Mouse (Mus musculus) lung, embryonic 16.5 days (tissue): Measurements from ENCODE around the gene Samd3. TPM values are rescaled to one million over a fixed set of nuclear protein-coding genes. Genes with fewer than 3 reads are reported as not detected.

Experiments
- ATAC-seq: fragments of 200-750 bp; cut with Nextera tagmentation; 2 replicates; pipeline ENCODE4 v1.8.0; 2017; ENCODE audit warnings: low read depth, mild to moderate bottlenecking, moderate library complexity
- H3K27ac ChIP-seq: fragments of 300-500 bp; sonication (generic); 2 replicates; pipeline ENCODE4 v1.5.1; 2014; ENCODE audit warnings: mild to moderate bottlenecking, control low read depth, low read length
- H3K27me3 ChIP-seq: fragments of 300-500 bp; sonication (generic); 2 replicates; pipeline ENCODE4 v1.6.1; 2014; ENCODE audit warnings: low read depth, low read length, mixed read lengths; ENCODE audit not compliant: control insufficient read depth, insufficient read depth
- H3K36me3 ChIP-seq: fragments of 300-500 bp; sonication (generic); 2 replicates; pipeline ENCODE4 v1.6.1; 2014; ENCODE audit warnings: low read length; ENCODE audit not compliant: control insufficient read depth, insufficient read depth
- H3K4me1 ChIP-seq: fragments of 300-500 bp; sonication (generic); replicated peaks from 2 replicates; pipeline ENCODE4 v1.6.1; 2014; ENCODE audit warnings: low read length, mixed read lengths; ENCODE audit not compliant: control insufficient read depth, insufficient read depth
- H3K4me2 ChIP-seq: fragments of 300-500 bp; sonication (generic); 2 replicates; pipeline ENCODE4 v1.6.1; 2014; ENCODE audit warnings: low read depth, low read length, control low read depth
- H3K4me3 ChIP-seq: fragments of 300-500 bp; sonication (generic); 2 replicates; pipeline ENCODE4 v1.5.1; 2014; ENCODE audit warnings: mild to moderate bottlenecking, low read length, control low read depth
- H3K9ac ChIP-seq: fragments of 300-500 bp; sonication (generic); 2 replicates; pipeline ENCODE4 v1.6.1; 2014; ENCODE audit warnings: low read length, control low read depth
- H3K9me3 ChIP-seq: fragments of 300-500 bp; sonication (generic); 2 replicates; pipeline ENCODE4 v1.6.1; 2016; ENCODE audit warnings: low read length; ENCODE audit not compliant: control insufficient read depth
- WGBS: fragments of 180-500 bp; shearing (Covaris S2); extraction: QIAGEN DNeasy Blood & Tissue Kit; methylation state at CpG from one replicate; pipeline ENCODE4 v1.1.7; 2014; 5-methylcytosine and 5-hydroxymethylcytosine counted together
- polyA plus RNA-seq: library from polyadenylated mRNA; unstranded; fragments of >200 nt; fragmentation: Nextera tagmentation; extraction: Ambion mirVana; gene quantifications from 2 replicates; pipeline ENCODE4 v1.2.1, GENCODE M21; 2015

Gene Samd3
- polyA plus RNA-seq = 0.28 and 0.49 TPM in 2 replicates

- ATAC-seq = no peak
- 62% methylated on average over 4 of the region's 4 CpGs for WGBS
Measured at GRCm38 (mm10) chr10:26229488-26229887, at the start of gene Samd3. Samd3 (plus strand) TSS chr10:26229707.

DNA sequence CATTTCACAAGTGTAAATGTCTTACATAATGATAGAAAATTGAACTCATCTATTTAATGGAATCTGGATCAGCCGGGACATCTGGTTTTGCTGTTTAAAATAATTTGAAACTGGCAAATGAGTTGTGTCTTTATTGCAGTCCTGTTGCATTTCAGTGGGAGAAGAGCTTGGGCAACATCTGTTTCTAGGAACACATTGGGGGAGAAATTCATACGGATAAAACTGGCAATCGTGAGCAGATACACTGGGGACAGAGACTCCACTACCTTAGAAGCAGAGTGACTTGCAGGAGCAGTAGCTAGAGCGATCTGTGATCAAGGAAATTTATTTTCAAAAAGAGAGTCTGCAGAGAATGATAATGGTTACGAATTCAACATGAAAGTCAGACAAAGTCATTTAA is 44.2 kb upstream of the Samd3 start:
- Histone ChIP-seq H3K9ac (no peak overlapping the region), H3K4me1 (no peaks in the 10 kb centered on the region), H3K36me3 (no peaks in the 10 kb centered on the region), H3K27me3 (no peaks in the 10 kb centered on the region), H3K27ac (no peak overlapping the region), H3K4me2 (no peak overlapping the region), H3K4me3 (no peak overlapping the region), H3K9me3 (no peaks in the 10 kb centered on the region)
- no peak for ATAC-seq
- WGBS = 86% methylated on average over 5 of the region's 5 CpGs

More at GRCm38 (mm10) chr10:26229488-26229887, at the start of gene Samd3:
- Histone ChIP-seq H3K27me3 (no peaks in the 10 kb centered on the region), H3K27ac (no peak within 1 kb of the TSS), H3K36me3 (no peaks in the 10 kb centered on the region), H3K9ac (no peak within 1 kb of the TSS), H3K4me3 (no peak within 1 kb of the TSS), H3K4me2 (no peak within 1 kb of the TSS), H3K4me1 (peaks cover 4% of the 10 kb centered on the region; the same call in 1 of the 2 replicates), H3K9me3 (no peaks in the 10 kb centered on the region)

DNA sequence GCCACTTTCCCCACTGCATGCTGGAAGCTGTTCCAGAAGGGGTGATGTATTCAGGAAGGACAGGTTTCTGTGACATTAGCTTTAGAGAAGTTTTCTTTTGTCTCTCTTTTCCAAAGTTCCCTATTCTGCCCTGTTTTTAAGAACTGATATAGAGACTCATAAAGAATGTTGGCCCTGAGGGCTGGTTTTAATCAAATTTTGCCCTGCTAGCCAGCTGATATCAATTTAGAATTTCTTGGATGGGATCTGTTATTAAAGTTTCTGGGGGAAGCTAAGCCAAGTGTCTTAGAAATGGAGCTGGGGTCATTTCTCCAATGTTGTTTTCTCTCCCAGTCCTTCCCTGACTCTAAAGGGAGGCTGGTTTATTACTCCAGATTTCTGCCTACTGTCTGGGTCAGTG is 38.7 kb upstream of the Samd3 start:
- H3K9me3 ChIP-seq = no peaks in the 10 kb centered on the region
- no peak overlapping the region for H3K4me2 ChIP-seq
- no peak overlapping the region for H3K27ac ChIP-seq
- no peaks in the 10 kb centered on the region for H3K27me3 ChIP-seq
- H3K36me3 ChIP-seq = no peaks in the 10 kb centered on the region
- no peak for ATAC-seq
- H3K9ac ChIP-seq = no peak overlapping the region
- H3K4me1 ChIP-seq = no peaks in the 10 kb centered on the region
- H3K4me3 ChIP-seq = no peak overlapping the region

DNA sequence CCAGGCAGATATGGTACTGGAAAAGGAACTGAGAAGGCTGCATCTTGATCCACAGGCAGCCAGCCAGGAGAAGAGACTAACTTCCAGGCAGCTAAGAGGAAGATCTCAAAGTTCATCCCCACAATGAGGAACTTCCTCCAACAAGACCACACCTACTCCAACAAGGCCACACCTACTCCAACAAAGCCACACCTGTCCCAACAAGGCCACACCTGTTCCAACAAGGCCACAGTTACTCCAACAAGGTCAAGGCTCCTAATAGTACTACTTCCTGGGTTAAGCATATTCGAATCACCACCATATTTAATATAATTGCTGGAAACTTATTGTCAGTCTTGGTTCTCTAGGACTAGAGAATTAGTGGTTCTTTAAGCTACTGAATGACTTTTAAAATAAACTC is 34.6 kb upstream of the Samd3 start:
- H3K36me3 ChIP-seq = no peaks in the 10 kb centered on the region
- no peaks in the 10 kb centered on the region for H3K9me3 ChIP-seq
- H3K27ac ChIP-seq = no peak overlapping the region
- no peak overlapping the region for H3K4me2 ChIP-seq
- H3K4me3 ChIP-seq = no peak overlapping the region
- no peak for ATAC-seq
- 80% methylated on average over 1 of the region's 1 CpGs for WGBS
- no peaks in the 10 kb centered on the region for H3K4me1 ChIP-seq
- no peak overlapping the region for H3K9ac ChIP-seq
- no peaks in the 10 kb centered on the region for H3K27me3 ChIP-seq

- no peak overlapping the region for H3K4me2 ChIP-seq
- no peak overlapping the region for H3K27ac ChIP-seq
- no peak overlapping the region for H3K9ac ChIP-seq
- no peaks in the 10 kb centered on the region for H3K36me3 ChIP-seq
- H3K4me1 ChIP-seq = no peaks in the 10 kb centered on the region
- 81% methylated on average over 9 of the region's 9 CpGs for WGBS
- no peaks in the 10 kb centered on the region for H3K27me3 ChIP-seq
- no peak overlapping the region for H3K4me3 ChIP-seq
- no peak for ATAC-seq
- no peaks in the 10 kb centered on the region for H3K9me3 ChIP-seq
Measured at GRCm38 (mm10) chr10:26202708-26203368, 26.7 kb upstream of the Samd3 start.

DNA sequence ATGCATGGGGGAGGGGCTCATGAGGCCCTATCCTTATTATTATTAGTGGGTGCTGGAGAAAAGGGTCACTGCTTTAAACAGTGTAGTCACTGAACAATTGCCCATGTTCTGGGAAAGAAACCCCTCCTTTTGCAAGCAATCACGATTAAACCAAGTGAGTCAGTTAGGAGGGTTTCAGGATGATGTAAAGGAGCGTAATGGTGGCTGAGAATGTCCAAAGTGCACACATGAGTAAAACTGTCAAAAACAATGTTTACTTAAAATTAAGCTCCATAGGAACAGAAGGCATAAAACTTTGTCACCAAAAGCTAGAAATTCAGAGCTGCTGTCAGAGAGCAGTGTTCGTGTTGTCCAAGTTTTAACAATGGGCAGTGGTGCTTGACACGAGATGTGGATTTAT is 8.8 kb upstream of the Samd3 start:
- H3K9me3 ChIP-seq = no peaks in the 10 kb centered on the region
- no peak for ATAC-seq
- 72% methylated on average over 4 of the region's 4 CpGs for whole genome bisulfite sequencing

GRCm38 (mm10) chr10:26226241-26226640 is 3.3 kb upstream of the Samd3 start:
- H3K9me3 ChIP-seq = no peaks in the 10 kb centered on the region
- H3K4me2 ChIP-seq = no peak overlapping the region
- no peaks in the 10 kb centered on the region for H3K27me3 ChIP-seq
- no peak overlapping the region for H3K9ac ChIP-seq
- peak; percentile 73 for ATAC-seq
- no peak overlapping the region for H3K4me3 ChIP-seq
- WGBS = 48% methylated on average over 5 of the region's 5 CpGs
- H3K4me1 ChIP-seq = peaks cover 4% of the 10 kb centered on the region; the same call in 1 of the 2 replicates
- H3K27ac ChIP-seq = peak overlapping the region; percentile 71
- no peaks in the 10 kb centered on the region for H3K36me3 ChIP-seq

More for the DNA sequence above, 8.8 kb upstream of the Samd3 start:
- Histone ChIP-seq H3K36me3 (no peaks in the 10 kb centered on the region), H3K9ac (no peak overlapping the region), H3K4me1 (0 out of 2 replicates have a peak, but pooled peaks cover 2% of the 10 kb centered on the region), H3K27me3 (no peaks in the 10 kb centered on the region), H3K4me2 (no peak overlapping the region), H3K27ac (no peak overlapping the region), H3K4me3 (no peak overlapping the region)

DNA sequence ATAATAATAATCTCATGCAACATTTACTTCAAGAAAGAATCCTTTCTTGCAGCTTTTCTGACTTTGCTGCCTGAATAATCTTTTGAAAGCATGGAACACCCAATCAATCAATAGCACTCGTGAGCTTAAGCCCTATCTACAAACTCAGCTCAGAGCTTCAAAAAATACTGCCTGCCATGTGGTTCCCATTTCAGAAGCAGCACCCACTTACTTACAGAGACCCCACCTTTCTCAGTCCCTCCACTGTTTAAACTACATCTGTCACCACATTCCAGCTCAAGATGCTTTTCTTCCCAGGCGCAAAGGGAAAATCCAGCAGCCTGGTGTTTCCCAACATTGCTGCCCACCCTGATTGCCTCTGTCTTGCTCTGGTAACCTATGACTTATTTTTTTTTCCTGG is 2.8 kb upstream of the Samd3 start:
- WGBS = 23% methylated on average over 2 of the region's 2 CpGs
- Histone ChIP-seq H3K9ac (no peak overlapping the region), H3K4me1 (peaks cover 4% of the 10 kb centered on the region; the same call in 1 of the 2 replicates), H3K36me3 (no peaks in the 10 kb centered on the region), H3K4me3 (no peak overlapping the region), H3K4me2 (no peak overlapping the region), H3K27ac (peak overlapping the region; percentile 11), H3K9me3 (no peaks in the 10 kb centered on the region), H3K27me3 (no peaks in the 10 kb centered on the region)
- peak; percentile 94 for ATAC-seq

GRCm38 (mm10) chr10:26228187-26228586 is 1.3 kb upstream of the Samd3 start:
- Histone ChIP-seq H3K4me1 (peaks cover 4% of the 10 kb centered on the region; the same call in 1 of the 2 replicates), H3K27me3 (no peaks in the 10 kb centered on the region), H3K9ac (no peak overlapping the region; the same call in 1 of the 2 replicates), H3K9me3 (no peaks in the 10 kb centered on the region), H3K4me3 (no peak overlapping the region), H3K36me3 (no peaks in the 10 kb centered on the region), H3K27ac (no peak overlapping the region), H3K4me2 (no peak overlapping the region)
- ATAC-seq = no peak
